Mouse (Mus musculus) kidney, adult 2 months (tissue): ENCODE data around the gene Ccdc82.

ENCODE experiments used
- CTCF ChIP-seq: fragments of 200-500 bp; conservative IDR thresholded peaks from 2 replicates; pipeline ENCODE4 v1.5.1; 2011; ENCODE audit warnings: low read depth, mild to moderate bottlenecking, control low read depth, low read length, moderate library complexity, mixed read lengths; ENCODE audit not compliant: insufficient read depth, insufficient read length
- POLR2A ChIP-seq: fragments of 200-500 bp; IDR thresholded peaks from one replicate; pipeline ENCODE4 v1.6.1; 2011; ENCODE audit warnings: low read depth, low read length, control low read depth

GRCm38 (mm10) chr9:13306471-13306870, 59.7 kb downstream of the Ccdc82 start:
- TF ChIP-seq CTCF (no peak), POLR2A (no peak)
